In genomic region chr17:28274739-28275138, GRCm38 (mm10) we compare ENCODE assay signal across 12 mouse cellular contexts. TPM values are rescaled to one million over a fixed set of nuclear protein-coding genes. Genes with fewer than 3 reads are reported as not detected.
DNase-seq lines count a peak whose midpoint lies in the region; ATAC-seq and TF ChIP-seq lines count a peak whose summit lies in the region.
"Had no signal": no experiment of that assay in that cellular context is flagged by ENCODE, and none has a peak within 500 bp of the region (broad histone marks: within the 10 kb centered on the region; RNA-seq: fewer than 3 reads in every experiment).

No protein-coding gene starts in this region.

- H3K4me1 ChIP-seq in lung, postnatal 0 days (ENCODE audit: insufficient read depth, low read depth, low read length), result peaks cover 6% of the 10 kb centered on the region; the same call in 1 of the 2 replicates
- H3K4me1 ChIP-seq in bone marrow, adult 2 months (ENCODE audit: control insufficient read depth, insufficient read depth, low read length), result no peaks in the 10 kb centered on the region; the same call in 1 of the 2 replicates

- peak; percentile 43 for DNase-seq in gastrocnemius, adult 2 months
- DNase-seq in gastrocnemius, postnatal 36 days, result no peak
- peak; percentile 39 for DNase-seq in lung, postnatal 0 days (ENCODE audit: low spot score)
- DNase-seq in lung, postnatal 25 days (ENCODE audit: low spot score), result no peak
- DNase-seq in splenic B cell, adult 2 months (ENCODE audit: low read depth, low spot score), result peak; percentile 38
- no peak for DNase-seq in left cerebral cortex, adult 18-20 months (ENCODE audit: low spot score in 2 of 2)
- no peak for DNase-seq in natural killer cell, adult 2 months (ENCODE audit: low spot score in 2 of 2)

- no peaks in the 10 kb centered on the region for H3K9me3 ChIP-seq in lung, postnatal 0 days (ENCODE audit: low read length)
- H3K9me3 ChIP-seq: embryonic facial prominence, embryonic 12.5 days; limb, embryonic 15.5 days had no signal

- H3K36me3 ChIP-seq in lung, postnatal 0 days (ENCODE audit: insufficient read depth, low read length), result no peaks in the 10 kb centered on the region
- H3K36me3 ChIP-seq in splenic B cell, adult 2 months (ENCODE audit: control insufficient read depth, insufficient read depth, low read length, poor library complexity, severe bottlenecking), result no peaks in the 10 kb centered on the region
- H3K36me3 ChIP-seq: embryonic facial prominence, embryonic 12.5 days; limb, embryonic 15.5 days had no signal

- no peak overlapping the region for H3K27ac ChIP-seq in gastrocnemius, adult 2 months
- H3K27ac ChIP-seq in lung, postnatal 0 days (ENCODE audit: low read length), result no peak overlapping the region
- no peak overlapping the region for H3K27ac ChIP-seq in bone marrow, adult 2 months (ENCODE audit: control insufficient read depth, insufficient read depth, low read depth, low read length, poor library complexity)
- H3K27ac ChIP-seq: embryonic facial prominence, embryonic 12.5 days; limb, embryonic 15.5 days had no signal

- H3K9ac ChIP-seq in lung, postnatal 0 days (replicated peaks; ENCODE audit: low read depth), result no peak overlapping the region
- H3K9ac ChIP-seq: embryonic facial prominence, embryonic 12.5 days; limb, embryonic 15.5 days had no signal

- no peak for TF ChIP-seq POLR2A in bone marrow, adult 2 months (IDR thresholded peaks at IDR 0.05; ENCODE audit: borderline replicate concordance, control insufficient read depth, low read depth, low read length)

- no peaks in the 10 kb centered on the region for H3K27me3 ChIP-seq in lung, postnatal 0 days (replicated peaks; ENCODE audit: insufficient read depth, low read length)
- H3K27me3 ChIP-seq in splenic B cell, adult 2 months (ENCODE audit: control insufficient read depth, insufficient read depth, low read length, poor library complexity, severe bottlenecking), result no peaks in the 10 kb centered on the region
- H3K27me3 ChIP-seq: embryonic facial prominence, embryonic 12.5 days; limb, embryonic 15.5 days; Patski had no signal

- WGBS in lung, postnatal 0 days, result 73% methylated on average over 3 of the region's 3 CpGs
- WGBS in bone marrow, adult 2 months, result 71% methylated on average over 3 of the region's 3 CpGs

- ATAC-seq in lung, postnatal 0 days, result no peak
- ATAC-seq: midbrain, embryonic 16.5 days; Patski had no signal

- TF ChIP-seq CTCF in gastrocnemius, adult 2 months (IDR thresholded peaks at IDR 0.05), result peak; percentile 69
- TF ChIP-seq CTCF in lung, postnatal 0 days (IDR thresholded peaks at IDR 0.05), result peak; percentile 72
- TF ChIP-seq CTCF in bone marrow, adult 2 months (IDR thresholded peaks at IDR 0.05; ENCODE audit: control insufficient read depth, insufficient read depth, low read length), result peak; percentile 61

- no peak for TF ChIP-seq EP300 in lung, postnatal 0 days (IDR thresholded peaks at IDR 0.05)

- no peak overlapping the region for H3K4me2 ChIP-seq in lung, postnatal 0 days (replicated peaks; ENCODE audit: low read depth, low read length)
- H3K4me2 ChIP-seq: embryonic facial prominence, embryonic 12.5 days; limb, embryonic 15.5 days had no signal

- H3K4me3 ChIP-seq in gastrocnemius, adult 2 months, result no peak overlapping the region
- H3K4me3 ChIP-seq in lung, postnatal 0 days (ENCODE audit: low read depth, low read length), result no peak overlapping the region
- H3K4me3 ChIP-seq in bone marrow, adult 2 months (replicated peaks; ENCODE audit: control insufficient read depth, low read depth, low read length), result no peak overlapping the region
- H3K4me3 ChIP-seq: embryonic facial prominence, embryonic 12.5 days; limb, embryonic 15.5 days had no signal

- intact Hi-C loops in gastrocnemius, adult 2 months (cut with DNase I), result loop anchor here (5.0 kb wide), 1 partner anchor 37 kb away; no protein-coding TSS in a partner anchor
- intact Hi-C loops in gastrocnemius, postnatal 36 days (cut with DNase I), result loop anchor here (5.0 kb wide), 1 partner anchor 33 kb away; no protein-coding TSS in a partner anchor

RNA-seq across cellular contexts. Expression of gene Fance, which starts 38.6 kb away (rescaled TPM):
- 10 to 100 TPM in 1 of 2 experiments, 1 to 10 TPM in 1; 9.4 to 11.2 TPM for total RNA-seq in gastrocnemius, adult 2 months (2021)
- 10 to 100 TPM in 1 of 2 experiments, 1 to 10 TPM in 1; 7.0 to 10.3 TPM for total RNA-seq in gastrocnemius, postnatal 36 days (2021)
- polyA plus RNA-seq in lung, postnatal 0 days (2015; fragmentation: Nextera tagmentation; extraction: Ambion mirVana), result 21.8 and 24.3 TPM in 2 replicates
- polyA plus RNA-seq in bone marrow, adult 2 months (2011; ENCODE audit: insufficient read depth, insufficient read length, low replicate concordance, missing spikeins), result 24.9 and 40.5 TPM in 2 replicates
- 10 to 100 TPM; 25.4 to 25.5 TPM for total RNA-seq in left cerebral cortex, adult 18-20 months (2021)

RNA-seq across cellular contexts. Expression of gene Ppard, which starts 42.2 kb away (rescaled TPM):
- total RNA-seq in gastrocnemius, adult 2 months (2021), result 10 to 100 TPM; 29.1 to 30.7 TPM
- total RNA-seq in gastrocnemius, postnatal 36 days (2021), result 10 to 100 TPM; 24.4 to 31.1 TPM
- 2.4 and 3.0 TPM in 2 replicates for polyA plus RNA-seq in lung, postnatal 0 days (2015; fragmentation: Nextera tagmentation; extraction: Ambion mirVana)
- polyA plus RNA-seq in bone marrow, adult 2 months (2011; ENCODE audit: insufficient read depth, insufficient read length, low replicate concordance, missing spikeins), result 4.4 and 13.2 TPM in 2 replicates
- total RNA-seq in left cerebral cortex, adult 18-20 months (2021), result 10 to 100 TPM; 27.9 to 28.6 TPM

RNA-seq across cellular contexts. Expression of gene Rpl10a, which starts 53.5 kb away (rescaled TPM):
- total RNA-seq in gastrocnemius, adult 2 months (2021), result 100 to 1,000 TPM; 382 to 410 TPM
- 100 to 1,000 TPM; 327 to 414 TPM for total RNA-seq in gastrocnemius, postnatal 36 days (2021)
- 446 and 458 TPM in 2 replicates for polyA plus RNA-seq in lung, postnatal 0 days (2015; fragmentation: Nextera tagmentation; extraction: Ambion mirVana)
- 776 and 1,141 TPM in 2 replicates for polyA plus RNA-seq in bone marrow, adult 2 months (2011; ENCODE audit: insufficient read depth, insufficient read length, low replicate concordance, missing spikeins)
- 100 to 1,000 TPM; 322 to 334 TPM for total RNA-seq in left cerebral cortex, adult 18-20 months (2021)

Comparison
In these comparisons a context has a peak if more than half of its experiments do, and no peak if none do; other contexts are left out.
1. DNase-seq: peak in gastrocnemius, adult 2 months (single experiment), lung, postnatal 0 days (single experiment) and splenic B cell, adult 2 months (single experiment); none in gastrocnemius, postnatal 36 days (0 of 2), lung, postnatal 25 days (single experiment), left cerebral cortex, adult 18-20 months (0 of 2) and natural killer cell, adult 2 months (0 of 2).
2. Peak in every context shown above with its lines, with median percentiles within 50 percentile points of each other: CTCF ChIP-seq.